Mouse (Mus musculus) stomach, postnatal 0 days (tissue): Measurements from ENCODE around the gene Ppp6c. TPM values are rescaled to one million over a fixed set of nuclear protein-coding genes. Genes with fewer than 3 reads are reported as not detected.
"Not testable (repeated sequence)": the region's sequence is repeated elsewhere in the genome, so short reads cannot be mapped to it uniquely, and the experiment has no call there.

Experiments used
- ATAC-seq: fragments of 200-750 bp; cut with Nextera tagmentation; 2 replicates; pipeline ENCODE4 v1.8.0; 2017; ENCODE audit not compliant: low FRiP score, low TSS enrichment
- DNase-seq: peaks from one replicate; pipeline ENCODE4 v3.0.0-alpha.2; 2016; ENCODE audit warnings: low spot score
- H3K27ac ChIP-seq: fragments of 300-500 bp; sonication (generic); replicated peaks from 2 replicates; pipeline ENCODE4 v1.5.1; 2014; ENCODE audit warnings: mild to moderate bottlenecking, control low read depth
- H3K27me3 ChIP-seq: fragments of 300-500 bp; sonication (generic); 2 replicates; pipeline ENCODE4 v1.6.1; 2014; ENCODE audit warnings: low read length; ENCODE audit not compliant: control insufficient read depth, insufficient read depth
- H3K36me3 ChIP-seq: fragments of 300-500 bp; sonication (generic); 2 replicates; pipeline ENCODE4 v1.6.1; 2014; ENCODE audit warnings: low read length, mixed read lengths; ENCODE audit not compliant: control insufficient read depth, insufficient read depth
- H3K4me1 ChIP-seq: fragments of 300-500 bp; sonication (generic); replicated peaks from 2 replicates; pipeline ENCODE4 v1.6.1; 2014; ENCODE audit warnings: antibody characterized with exemption; ENCODE audit not compliant: control insufficient read depth, insufficient read depth
- H3K4me2 ChIP-seq: fragments of 300-500 bp; sonication (generic); replicated peaks from 2 replicates; pipeline ENCODE4 v1.6.1; 2014; ENCODE audit warnings: low read depth, mild to moderate bottlenecking, control low read depth, moderate library complexity
- H3K4me3 ChIP-seq: fragments of 300-500 bp; sonication (generic); 2 replicates; pipeline ENCODE4 v1.5.1; 2014; ENCODE audit warnings: low read depth, low read length, control low read depth
- H3K9ac ChIP-seq: fragments of 300-500 bp; sonication (generic); 2 replicates; pipeline ENCODE4 v1.6.1; 2014; ENCODE audit warnings: mild to moderate bottlenecking, low read length, control low read depth, mixed read lengths
- H3K9me3 ChIP-seq: fragments of 300-500 bp; sonication (generic); 2 replicates; pipeline ENCODE4 v1.6.1; 2016; ENCODE audit warnings: low read length; ENCODE audit not compliant: control insufficient read depth
- CTCF ChIP-seq: IDR thresholded peaks from 2 replicates; pipeline ENCODE4 v1.5.1; 2016; ENCODE audit warnings: antibody characterized with exemption, low read depth, mild to moderate bottlenecking, moderate library complexity
- EP300 ChIP-seq: optimal IDR thresholded peaks from 2 replicates; pipeline ENCODE3; 2016; ENCODE audit warnings: antibody characterized with exemption
- WGBS: fragments of 180-500 bp; shearing (Covaris S2); extraction: QIAGEN DNeasy Blood & Tissue Kit; methylation state at CpG from one replicate; pipeline ENCODE4 v1.1.7; 2014; 5-methylcytosine and 5-hydroxymethylcytosine counted together
- polyA plus RNA-seq: library from polyadenylated mRNA; unstranded; fragments of >200 nt; fragmentation: Nextera tagmentation; extraction: Ambion mirVana; gene quantifications from 2 replicates; pipeline ENCODE4 v1.2.1, GENCODE M21; 2015

The Ppp6c gene
- polyA plus RNA-seq: 59.5 and 59.6 TPM in 2 replicates

DNA sequence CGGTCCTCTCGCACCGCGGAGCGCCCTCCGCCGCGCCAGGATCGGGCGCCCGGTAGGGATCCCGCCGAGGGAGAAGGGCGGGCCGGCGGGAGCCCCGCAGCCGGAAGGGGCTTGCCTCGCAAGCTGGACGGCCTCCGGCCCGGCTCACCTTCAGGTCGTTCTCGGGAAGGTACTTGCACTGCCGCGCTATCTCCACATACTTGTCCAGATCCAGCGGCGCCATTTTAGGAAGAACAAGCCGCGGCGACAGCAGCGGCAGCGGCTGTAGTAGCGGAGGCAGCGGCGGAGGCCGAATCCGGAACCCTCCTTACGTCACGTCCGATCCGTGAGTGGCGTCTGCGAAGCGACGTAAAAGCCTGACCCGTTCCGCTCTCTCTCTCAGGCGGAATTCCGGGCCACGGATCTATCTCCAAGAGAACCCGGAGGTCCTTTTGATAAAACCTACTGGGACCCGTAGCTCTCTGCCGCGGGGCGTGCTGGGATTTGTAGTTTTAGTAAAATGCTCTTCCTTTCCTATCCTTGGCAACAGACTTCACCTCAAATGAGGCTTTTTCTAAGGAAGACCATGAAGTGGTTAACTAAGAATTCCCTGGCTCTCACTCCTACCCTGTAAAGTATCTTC is at the start of gene Ppp6c:
Gene Ppp6c, minus strand, starts transcription at position 433 of the 622 bp plus-strand sequence.
- DNase-seq: peak; percentile 94
- H3K36me3 ChIP-seq: no peaks in the 10 kb centered on the region
- under 1% methylated on average over 44 of the region's 56 CpGs for WGBS
- H3K4me2 ChIP-seq: peak within 1 kb of the TSS; percentile 52
- H3K4me3 ChIP-seq: peak within 1 kb of the TSS; percentile 82
- TF ChIP-seq EP300 (no peak), CTCF (no peak)
- no peaks in the 10 kb centered on the region for H3K27me3 ChIP-seq
- H3K4me1 ChIP-seq: no peaks in the 10 kb centered on the region
- ATAC-seq: peak; percentile 99
- peak within 1 kb of the TSS; percentile 85 for H3K9ac ChIP-seq
- H3K9me3 ChIP-seq: no peaks in the 10 kb centered on the region
- peak within 1 kb of the TSS; percentile 96 for H3K27ac ChIP-seq

DNA sequence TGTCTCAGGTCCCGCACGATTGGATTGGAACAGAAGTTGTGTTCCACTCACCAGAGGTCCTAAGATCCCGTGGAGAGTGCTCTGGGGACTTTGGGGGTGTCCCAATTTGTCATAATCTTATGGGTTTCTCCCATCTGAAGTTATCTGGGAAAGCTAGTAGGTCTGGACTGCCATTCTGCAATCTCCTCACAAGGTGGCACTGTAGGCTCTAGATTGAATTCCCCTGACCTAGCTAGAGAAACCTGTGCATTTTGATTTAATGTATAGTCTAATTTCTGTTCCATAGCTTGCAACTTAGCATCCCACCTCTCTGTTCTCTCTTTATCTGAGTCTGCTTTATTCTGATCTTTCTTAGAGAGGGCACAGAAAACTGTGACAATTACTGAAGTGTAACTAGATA is 42.1 kb upstream of the Ppp6c start:
- 50% methylated on average over 3 of the region's 3 CpGs for WGBS
- peak; percentile 19 for DNase-seq

DNA sequence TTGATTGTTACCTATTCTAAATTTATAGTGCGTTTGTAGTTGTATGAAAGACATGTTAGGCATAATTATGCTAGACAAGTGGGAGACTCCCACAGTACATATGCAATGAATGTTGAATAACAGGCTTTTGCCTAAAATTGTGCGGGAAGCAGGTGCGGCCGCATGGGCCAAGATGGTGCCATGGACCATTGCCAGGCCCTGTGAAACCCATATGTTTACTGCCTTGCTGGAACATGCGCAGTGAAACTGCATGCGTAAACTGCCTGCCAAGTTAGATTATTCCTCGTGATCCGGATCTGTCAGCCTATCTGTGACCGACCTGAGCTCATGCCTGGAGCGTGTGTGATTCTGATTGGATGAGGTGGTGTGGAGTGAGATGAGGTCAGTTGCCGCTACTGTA is 26.0 kb upstream of the Ppp6c start:
- not testable (repeated sequence) for H3K4me2 ChIP-seq, H3K4me3 ChIP-seq, H3K36me3 ChIP-seq, H3K9ac ChIP-seq, H3K4me1 ChIP-seq, DNase-seq, H3K9me3 ChIP-seq, H3K27ac ChIP-seq, ATAC-seq, H3K27me3 ChIP-seq
- 92% methylated on average over 11 of the region's 11 CpGs for WGBS

More for the DNA sequence above, 42.1 kb upstream of the Ppp6c start:
- TF ChIP-seq EP300 (no peak), CTCF (peak; percentile 79)
- H3K9ac ChIP-seq: no peak overlapping the region
- no peak overlapping the region for H3K4me2 ChIP-seq
- no peak overlapping the region for H3K4me3 ChIP-seq
- ATAC-seq: no peak
- H3K4me1 ChIP-seq: no peaks in the 10 kb centered on the region
- H3K27me3 ChIP-seq: no peaks in the 10 kb centered on the region
- no peak overlapping the region for H3K27ac ChIP-seq
- H3K36me3 ChIP-seq: no peaks in the 10 kb centered on the region
- H3K9me3 ChIP-seq: no peaks in the 10 kb centered on the region

DNA sequence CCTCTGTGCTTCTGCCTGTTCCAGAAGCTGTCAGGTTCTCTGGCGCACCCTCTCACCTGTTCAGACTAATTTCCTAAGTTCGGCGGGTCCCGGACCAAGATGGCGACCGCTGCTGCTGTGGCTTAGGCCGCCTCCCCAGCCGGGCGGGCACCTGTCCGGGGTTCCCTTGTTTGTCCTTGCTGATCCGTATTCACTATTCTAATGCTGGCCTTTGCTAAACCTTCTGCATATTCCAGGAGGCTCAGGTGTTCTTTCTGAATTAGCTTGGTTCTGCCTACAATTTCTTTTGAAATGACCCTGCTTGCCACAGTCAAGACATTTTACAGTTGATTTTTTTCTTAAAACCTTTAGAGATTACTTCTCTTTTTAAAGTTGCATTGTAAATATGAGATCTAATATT is 20.6 kb upstream of the Ppp6c start:
- not testable (repeated sequence) for H3K9ac ChIP-seq, H3K4me2 ChIP-seq, H3K4me1 ChIP-seq, H3K4me3 ChIP-seq, H3K27ac ChIP-seq, H3K27me3 ChIP-seq, H3K9me3 ChIP-seq, DNase-seq, ATAC-seq, H3K36me3 ChIP-seq
- 83% methylated on average over 7 of the region's 11 CpGs for WGBS

DNA sequence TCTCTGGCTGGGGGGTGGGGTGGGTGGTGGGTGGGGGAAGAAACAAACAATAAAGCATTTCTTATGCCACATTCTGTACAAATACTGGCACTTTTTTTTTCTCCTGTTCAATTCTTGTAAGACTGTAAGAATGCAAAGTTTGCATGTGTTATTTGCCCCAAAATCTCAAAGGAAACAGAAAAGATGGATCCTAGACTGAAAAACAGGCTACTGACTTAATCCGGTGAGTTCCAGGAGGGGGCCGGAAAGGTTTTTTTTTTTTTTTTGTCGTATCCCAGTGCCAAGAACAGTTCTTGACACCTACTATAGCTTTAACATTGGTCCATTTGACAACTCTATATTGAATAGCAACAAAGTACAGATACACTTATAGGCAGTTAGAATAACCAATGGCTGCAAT is 480 bp upstream of the Ppp6c start:
- Histone ChIP-seq H3K4me1 (no peaks in the 10 kb centered on the region), H3K36me3 (no peaks in the 10 kb centered on the region), H3K27ac (no peak overlapping the region), H3K27me3 (no peaks in the 10 kb centered on the region), H3K4me2 (peak overlapping the region; percentile 44), H3K4me3 (peak overlapping the region; percentile 82), H3K9me3 (no peaks in the 10 kb centered on the region), H3K9ac (no peak overlapping the region)
- TF ChIP-seq EP300: no peak
- TF ChIP-seq CTCF: no peak
- DNase-seq (no peak), ATAC-seq (no peak)
- WGBS: 29% methylated on average over 3 of the region's 3 CpGs

DNA sequence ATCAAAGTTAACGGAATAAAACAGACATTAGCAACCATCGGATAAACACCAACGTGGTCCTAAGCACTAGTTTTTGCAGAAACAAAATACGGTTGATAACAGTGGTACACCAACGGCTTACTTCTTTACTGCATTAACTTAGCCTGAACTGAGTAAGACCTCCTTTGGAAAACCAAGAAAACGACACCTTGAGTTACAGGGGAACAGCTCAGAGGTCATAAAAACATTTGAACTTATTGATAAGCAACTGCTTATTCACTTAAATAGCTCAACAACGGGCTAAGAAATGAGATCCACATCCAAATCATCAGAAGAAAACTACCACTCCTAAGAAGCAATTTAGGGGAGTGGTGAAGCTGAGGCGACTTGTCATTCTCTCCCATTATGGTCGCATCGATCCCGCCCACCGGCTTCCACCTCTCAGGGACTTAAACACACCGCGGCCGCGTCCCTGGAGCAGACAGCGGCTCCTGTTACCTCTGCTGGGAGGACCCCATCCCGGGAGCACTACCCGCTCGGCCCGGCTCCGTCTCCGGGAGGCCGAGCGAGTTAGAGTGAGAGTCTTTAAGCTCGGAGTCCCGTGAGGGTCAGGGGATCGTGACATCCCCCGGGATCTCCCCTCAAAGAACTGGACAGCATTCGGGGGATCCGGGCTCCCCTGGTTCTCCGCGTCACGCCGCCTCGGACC is 776 bp downstream of the Ppp6c start:
- DNase-seq (peak; percentile 19), ATAC-seq (peak; percentile 45)
- peak overlapping the region; percentile 85 for H3K9ac ChIP-seq
- H3K27me3 ChIP-seq, H3K36me3 ChIP-seq, H3K9me3 ChIP-seq, H3K4me1 ChIP-seq: not testable (repeated sequence)
- peak overlapping the region; percentile 82 for H3K4me3 ChIP-seq
- 3% methylated on average over 17 of the region's 36 CpGs for WGBS
- peak overlapping the region; percentile 96 for H3K27ac ChIP-seq
- H3K4me2 ChIP-seq: peak overlapping the region; percentile 52
